Mouse (Mus musculus): ENCODE results near the gene Srgap3.
A peak's percentile ranks its signal among the peaks of the same experiment; 100 is the strongest.

The Srgap3 gene

DNA sequence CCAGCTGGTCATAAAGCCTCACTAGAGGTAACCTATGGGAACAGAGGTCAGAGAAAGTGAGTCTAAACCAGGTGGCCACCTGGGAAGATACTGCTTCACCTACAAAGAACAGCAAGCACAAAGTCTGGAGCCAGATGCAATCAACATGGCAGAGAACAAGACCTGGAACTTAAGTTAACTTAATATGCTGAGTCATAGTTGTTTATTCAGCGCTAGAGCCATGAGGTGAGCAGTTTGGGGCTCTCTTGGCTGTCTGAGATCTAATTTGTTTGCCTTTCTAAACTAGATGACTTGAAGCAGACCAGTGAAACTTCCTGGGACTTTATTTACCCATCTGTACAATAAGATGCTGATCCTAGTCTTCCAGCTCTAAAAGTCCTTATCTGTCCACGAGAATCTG is 263.0 kb downstream of the Srgap3 start:
- peak; percentile 28 for DNase-seq (ENCODE audit: low read depth)
